Mouse (Mus musculus) intestine, embryonic 14.5 days (tissue): ENCODE results near the gene Birc6. TPM values are rescaled to one million over a fixed set of nuclear protein-coding genes. Genes with fewer than 3 reads are reported as not detected.

ENCODE experiments used
- ATAC-seq: fragments of 200-750 bp; cut with Nextera tagmentation; replicated peaks from 2 replicates; pipeline ENCODE4 v1.8.0; 2017; ENCODE audit warnings: low read depth, moderate number of reproducible peaks, moderate TSS enrichment, moderate library complexity; ENCODE audit not compliant: low FRiP score, low TSS enrichment
- DNase-seq: peaks from one replicate; pipeline ENCODE4 v3.0.0-alpha.2; 2018; ENCODE audit warnings: low spot score
- H3K27ac ChIP-seq: fragments of 300-500 bp; sonication (generic); 2 replicates; pipeline ENCODE4 v1.5.1; 2014; ENCODE audit warnings: low read depth, mild to moderate bottlenecking, control low read depth
- H3K27me3 ChIP-seq: fragments of 300-500 bp; sonication (generic); replicated peaks from 2 replicates; pipeline ENCODE4 v1.6.1; 2014; ENCODE audit warnings: low read length, control low read depth; ENCODE audit not compliant: control insufficient read depth, insufficient read depth
- H3K36me3 ChIP-seq: fragments of 300-500 bp; sonication (generic); 2 replicates; pipeline ENCODE4 v1.6.1; 2014; ENCODE audit warnings: low read length, control low read depth; ENCODE audit not compliant: control insufficient read depth, insufficient read depth
- H3K4me1 ChIP-seq: fragments of 300-500 bp; sonication (generic); replicated peaks from 2 replicates; pipeline ENCODE4 v1.6.1; 2014; ENCODE audit warnings: low read length, control low read depth, mixed read lengths; ENCODE audit not compliant: control insufficient read depth, insufficient read depth
- H3K4me2 ChIP-seq: fragments of 300-500 bp; sonication (generic); 2 replicates; pipeline ENCODE4 v1.6.1; 2014; ENCODE audit warnings: low read length
- H3K4me3 ChIP-seq: fragments of 300-500 bp; sonication (generic); 2 replicates; pipeline ENCODE4 v1.5.1; 2014; ENCODE audit warnings: low read depth, low read length, control low read depth, mixed read lengths
- H3K9ac ChIP-seq: fragments of 300-500 bp; sonication (generic); 2 replicates; pipeline ENCODE4 v1.6.1; 2014; ENCODE audit warnings: mild to moderate bottlenecking, low read length
- H3K9me3 ChIP-seq: fragments of 300-500 bp; sonication (generic); 2 replicates; pipeline ENCODE4 v1.6.1; 2016; ENCODE audit warnings: low read length, control low read depth; ENCODE audit not compliant: control insufficient read depth
- WGBS: fragments of 180-500 bp; shearing (Covaris S2); extraction: QIAGEN DNeasy Blood & Tissue Kit; methylation state at CpG from one replicate; pipeline ENCODE4 v1.1.7; 2014; 5-methylcytosine and 5-hydroxymethylcytosine counted together
- polyA plus RNA-seq: library from polyadenylated mRNA; unstranded; fragments of >200 nt; fragmentation: Nextera tagmentation; extraction: Ambion mirVana; gene quantifications from 2 replicates; pipeline ENCODE4 v1.2.1, GENCODE M21; 2014

The Birc6 gene
- polyA plus RNA-seq, 1 experiment from 2014 or later = 109 TPM

DNA sequence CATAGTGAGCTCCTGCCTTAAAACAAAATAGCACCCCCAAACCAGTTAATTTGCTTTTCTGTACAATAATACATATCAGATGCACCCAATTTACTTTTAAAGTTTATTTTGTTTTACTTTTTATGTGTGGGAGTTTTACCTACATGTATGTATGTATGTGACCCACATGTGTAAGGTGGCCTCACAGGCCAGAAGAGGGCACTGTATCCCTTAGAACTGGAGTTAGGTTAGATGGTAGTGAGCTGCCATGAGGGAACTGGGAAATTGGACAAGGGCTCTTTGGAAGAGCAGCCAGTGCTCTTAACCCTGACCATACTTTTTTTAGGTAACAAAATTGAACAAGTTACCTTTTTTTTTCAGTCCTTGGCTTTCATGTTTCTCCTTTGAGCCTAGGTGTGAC is 204.8 kb downstream of the Birc6 start:
- no peaks in the 10 kb centered on the region for H3K4me1 ChIP-seq
- H3K27me3 ChIP-seq = no peaks in the 10 kb centered on the region
- ATAC-seq (no peak), DNase-seq (no peak)
- H3K9ac ChIP-seq = no peak overlapping the region
- H3K36me3 ChIP-seq = peaks cover 19% of the 10 kb centered on the region
- H3K9me3 ChIP-seq = no peaks in the 10 kb centered on the region
- H3K4me3 ChIP-seq = no peak overlapping the region
- H3K27ac ChIP-seq = no peak overlapping the region
- H3K4me2 ChIP-seq = no peak overlapping the region

DNA sequence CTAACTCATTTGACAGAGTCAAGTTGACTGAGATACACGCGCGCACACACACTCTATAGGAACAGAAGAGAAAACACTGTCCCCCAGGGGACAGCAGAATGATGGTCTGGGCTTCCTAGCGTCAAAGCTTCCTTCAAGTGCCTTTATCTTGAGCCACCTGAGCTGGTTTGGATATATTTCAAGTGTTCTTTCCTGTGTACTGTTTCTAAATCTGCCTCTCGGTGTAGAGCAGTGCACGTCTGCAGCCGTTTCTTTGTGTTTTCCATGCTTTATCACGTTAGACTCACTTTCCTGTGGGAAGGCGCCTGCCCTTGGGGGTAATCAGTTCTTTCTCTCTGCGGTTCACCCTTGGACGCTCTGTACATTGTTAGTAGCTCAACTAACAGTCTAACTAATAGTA is 207.3 kb downstream of the Birc6 start:
- Histone ChIP-seq H3K4me2 (no peak overlapping the region), H3K36me3 (peaks cover 24% of the 10 kb centered on the region), H3K4me3 (no peak overlapping the region), H3K9me3 (no peaks in the 10 kb centered on the region), H3K4me1 (no peaks in the 10 kb centered on the region), H3K27ac (no peak overlapping the region), H3K27me3 (no peaks in the 10 kb centered on the region), H3K9ac (no peak overlapping the region)
- WGBS = 91% methylated on average over 11 of the region's 11 CpGs
- DNase-seq (no peak), ATAC-seq (no peak)

- 72% methylated on average over 1 of the region's 1 CpGs for WGBS
- Histone ChIP-seq H3K27me3 (no peaks in the 10 kb centered on the region), H3K27ac (no peak overlapping the region), H3K4me3 (no peak overlapping the region), H3K4me2 (no peak overlapping the region), H3K9ac (no peak overlapping the region), H3K36me3 (peaks cover 11% of the 10 kb centered on the region; the same call in 1 of the 2 replicates), H3K9me3 (no peaks in the 10 kb centered on the region), H3K4me1 (peaks cover 6% of the 10 kb centered on the region; the same call in 1 of the 2 replicates)
- DNase-seq (no peak), ATAC-seq (no peak)
Observed at GRCm38 (mm10) chr17:74749659-74750058, 221.6 kb downstream of the Birc6 start.

- Histone ChIP-seq H3K9ac (no peak overlapping the region), H3K36me3 (peaks cover 11% of the 10 kb centered on the region; the same call in 1 of the 2 replicates), H3K4me2 (no peak overlapping the region), H3K4me3 (no peak overlapping the region), H3K27me3 (no peaks in the 10 kb centered on the region), H3K4me1 (peaks cover 6% of the 10 kb centered on the region; the same call in 1 of the 2 replicates), H3K9me3 (no peaks in the 10 kb centered on the region), H3K27ac (no peak overlapping the region)
- 90% methylated on average over 4 of the region's 4 CpGs for WGBS
- DNase-seq = no peak
- no peak for ATAC-seq
Observed at GRCm38 (mm10) chr17:74751026-74751425, 222.9 kb downstream of the Birc6 start.

Other genes with a start within 250 kb of the Birc6 start
- 86.7 and 92.9 TPM in 2 replicates for gene Memo1, start 232.8 kb upstream of the Birc6 start, polyA plus RNA-seq
- 239 and 242 TPM in 2 replicates for gene Dpy30, start 204.4 kb upstream of the Birc6 start, polyA plus RNA-seq
- 17.3 and 19.3 TPM in 2 replicates for gene Spast, start 189.3 kb upstream of the Birc6 start, polyA plus RNA-seq
- 37.4 and 39.4 TPM in 2 replicates for gene Slc30a6, start 132.7 kb upstream of the Birc6 start, polyA plus RNA-seq
- 6.3 and 7.7 TPM in 2 replicates for gene Nlrc4, start 69.2 kb upstream of the Birc6 start, polyA plus RNA-seq
- gene Yipf4, start 38.8 kb upstream of the Birc6 start, polyA plus RNA-seq = 60.1 and 63.8 TPM in 2 replicates
- 27.3 and 29.0 TPM in 2 replicates for gene Ttc27, start 189.4 kb downstream of the Birc6 start, polyA plus RNA-seq